Mouse (Mus musculus) limb, embryonic 11.5 days (tissue): ENCODE results near the gene Fez2. TPM values are rescaled to one million over a fixed set of nuclear protein-coding genes. Genes with fewer than 3 reads are reported as not detected.

Experiments
- ATAC-seq: fragments of 200-750 bp; cut with Nextera tagmentation; 2 replicates; pipeline ENCODE4 v1.8.0; 2017; ENCODE audit warnings: low read depth; ENCODE audit not compliant: insufficient number of reproducible peaks, low FRiP score, low TSS enrichment
- DNase-seq: peaks from one replicate; pipeline ENCODE4 v3.0.0-alpha.2; 2015; ENCODE audit warnings: low spot score
- H3K27ac ChIP-seq: fragments of 300-500 bp; sonication (generic); replicated peaks from 2 replicates; pipeline ENCODE4 v1.5.1; 2014; ENCODE audit warnings: low read depth, mild to moderate bottlenecking, low read length
- H3K27me3 ChIP-seq: fragments of 300-500 bp; sonication (generic); 2 replicates; pipeline ENCODE4 v1.6.1; 2014; ENCODE audit warnings: mild to moderate bottlenecking, low read length, mixed read lengths; ENCODE audit not compliant: control insufficient read depth, insufficient read depth
- H3K36me3 ChIP-seq: fragments of 300-500 bp; sonication (generic); 2 replicates; pipeline ENCODE4 v1.6.1; 2014; ENCODE audit warnings: mild to moderate bottlenecking, low read length, moderate library complexity, mixed read lengths; ENCODE audit not compliant: control insufficient read depth, insufficient read depth
- H3K4me1 ChIP-seq: fragments of 300-500 bp; sonication (generic); 2 replicates; pipeline ENCODE4 v1.6.1; 2014; ENCODE audit warnings: low read length, mixed read lengths; ENCODE audit not compliant: control insufficient read depth, insufficient read depth
- H3K4me2 ChIP-seq: fragments of 300-500 bp; sonication (generic); 2 replicates; pipeline ENCODE4 v1.6.1; 2014; ENCODE audit warnings: low read depth, mild to moderate bottlenecking, moderate library complexity; ENCODE audit not compliant: severe bottlenecking
- H3K4me3 ChIP-seq: fragments of 300-500 bp; sonication (generic); 2 replicates; pipeline ENCODE4 v1.5.1; 2014; ENCODE audit warnings: low read depth, low read length
- H3K9ac ChIP-seq: fragments of 300-500 bp; sonication (generic); 2 replicates; pipeline ENCODE4 v1.6.1; 2014; ENCODE audit warnings: mild to moderate bottlenecking, low read length
- H3K9me3 ChIP-seq: fragments of 300-500 bp; sonication (generic); 2 replicates; pipeline ENCODE4 v1.6.1; 2016; ENCODE audit warnings: low read length; ENCODE audit not compliant: control insufficient read depth
- WGBS: fragments of 180-500 bp; shearing (Covaris S2); extraction: QIAGEN DNeasy Blood & Tissue Kit; methylation state at CpG from one replicate; pipeline ENCODE4 v1.1.7; 2014; 5-methylcytosine and 5-hydroxymethylcytosine counted together
- polyA plus RNA-seq: library from polyadenylated mRNA; unstranded; fragments of >200 nt; fragmentation: Nextera tagmentation; extraction: Ambion mirVana; gene quantifications from 2 replicates; pipeline ENCODE4 v1.2.1, GENCODE M21; 2014

Fez2 gene
- polyA plus RNA-seq, 1 experiment from 2014 or later = 44.3 TPM

GRCm38 (mm10) chr17:78403804-78404203 is 14.1 kb downstream of the Fez2 start:
- no peak overlapping the region for H3K27ac ChIP-seq
- no peaks in the 10 kb centered on the region for H3K27me3 ChIP-seq
- DNase-seq (no peak), ATAC-seq (no peak)
- no peak overlapping the region for H3K4me2 ChIP-seq
- H3K36me3 ChIP-seq = 0 out of 2 replicates have a peak, but pooled peaks cover 3% of the 10 kb centered on the region
- H3K9me3 ChIP-seq = no peaks in the 10 kb centered on the region
- no peaks in the 10 kb centered on the region for H3K4me1 ChIP-seq
- H3K9ac ChIP-seq = no peak overlapping the region
- H3K4me3 ChIP-seq = no peak overlapping the region
- WGBS = 92% methylated on average over 9 of the region's 9 CpGs

GRCm38 (mm10) chr17:78403229-78403628 is 14.7 kb downstream of the Fez2 start:
- DNase-seq = no peak
- Histone ChIP-seq H3K4me1 (no peaks in the 10 kb centered on the region), H3K9me3 (no peaks in the 10 kb centered on the region), H3K4me3 (no peak overlapping the region), H3K36me3 (0 out of 2 replicates have a peak, but pooled peaks cover 3% of the 10 kb centered on the region), H3K9ac (no peak overlapping the region), H3K27ac (no peak overlapping the region), H3K4me2 (no peak overlapping the region), H3K27me3 (no peaks in the 10 kb centered on the region)
- 78% methylated on average over 4 of the region's 4 CpGs for WGBS
- ATAC-seq = no peak

GRCm38 (mm10) chr17:78402174-78402573 is 15.8 kb downstream of the Fez2 start:
- 72% methylated on average over 6 of the region's 6 CpGs for WGBS
- no peak for ATAC-seq
- Histone ChIP-seq H3K9me3 (no peaks in the 10 kb centered on the region), H3K36me3 (0 out of 2 replicates have a peak, but pooled peaks cover 3% of the 10 kb centered on the region), H3K4me3 (no peak overlapping the region), H3K27ac (no peak overlapping the region), H3K4me2 (no peak overlapping the region), H3K9ac (no peak overlapping the region), H3K4me1 (no peaks in the 10 kb centered on the region), H3K27me3 (no peaks in the 10 kb centered on the region)
- no peak for DNase-seq

GRCm38 (mm10) chr17:78401713-78402112 is 16.2 kb downstream of the Fez2 start:
- 56% methylated on average over 4 of the region's 4 CpGs for WGBS
- ATAC-seq (no peak), DNase-seq (no peak)
- Histone ChIP-seq H3K9ac (no peak overlapping the region), H3K4me3 (no peak overlapping the region), H3K4me2 (no peak overlapping the region), H3K27ac (no peak overlapping the region), H3K4me1 (no peaks in the 10 kb centered on the region), H3K27me3 (no peaks in the 10 kb centered on the region), H3K36me3 (0 out of 2 replicates have a peak, but pooled peaks cover 3% of the 10 kb centered on the region), H3K9me3 (no peaks in the 10 kb centered on the region)

- no peaks in the 10 kb centered on the region for H3K9me3 ChIP-seq
- H3K27ac ChIP-seq = no peak overlapping the region
- DNase-seq = no peak
- H3K9ac ChIP-seq = no peak overlapping the region
- H3K4me1 ChIP-seq = no peaks in the 10 kb centered on the region
- WGBS = 73% methylated on average over 6 of the region's 6 CpGs
- H3K36me3 ChIP-seq = 0 out of 2 replicates have a peak, but pooled peaks cover 3% of the 10 kb centered on the region
- H3K4me3 ChIP-seq = no peak overlapping the region
- no peak overlapping the region for H3K4me2 ChIP-seq
- no peak for ATAC-seq
- no peaks in the 10 kb centered on the region for H3K27me3 ChIP-seq
These were observed 16.6 kb downstream of the Fez2 start for GRCm38 (mm10) chr17:78401311-78401710.

- Histone ChIP-seq H3K4me1 (no peaks in the 10 kb centered on the region), H3K27ac (no peak overlapping the region), H3K9ac (no peak overlapping the region), H3K4me3 (no peak overlapping the region), H3K27me3 (no peaks in the 10 kb centered on the region), H3K36me3 (0 out of 2 replicates have a peak, but pooled peaks cover 3% of the 10 kb centered on the region), H3K4me2 (no peak overlapping the region), H3K9me3 (no peaks in the 10 kb centered on the region)
- DNase-seq (no peak), ATAC-seq (no peak)
- 78% methylated on average over 12 of the region's 12 CpGs for WGBS
These were observed 17.7 kb downstream of the Fez2 start for GRCm38 (mm10) chr17:78400130-78400840.

GRCm38 (mm10) chr17:78392401-78393087 is 25.4 kb downstream of the Fez2 start:
- ATAC-seq = no peak
- Histone ChIP-seq H3K4me2 (no peak overlapping the region), H3K27ac (no peak overlapping the region), H3K9me3 (no peaks in the 10 kb centered on the region), H3K27me3 (no peaks in the 10 kb centered on the region), H3K9ac (no peak overlapping the region), H3K4me1 (no peaks in the 10 kb centered on the region), H3K4me3 (no peak overlapping the region), H3K36me3 (no peaks in the 10 kb centered on the region)
- WGBS = 76% methylated on average over 9 of the region's 9 CpGs
- no peak for DNase-seq

GRCm38 (mm10) chr17:78389573-78389972 is 28.4 kb downstream of the Fez2 start:
- no peaks in the 10 kb centered on the region for H3K4me1 ChIP-seq
- H3K9ac ChIP-seq = no peak overlapping the region
- no peak overlapping the region for H3K4me2 ChIP-seq
- H3K4me3 ChIP-seq = no peak overlapping the region
- no peaks in the 10 kb centered on the region for H3K27me3 ChIP-seq
- H3K27ac ChIP-seq = no peak overlapping the region
- DNase-seq (no peak), ATAC-seq (no peak)
- no peaks in the 10 kb centered on the region for H3K36me3 ChIP-seq
- no peaks in the 10 kb centered on the region for H3K9me3 ChIP-seq
- 93% methylated on average over 5 of the region's 5 CpGs for WGBS
